In the genomic region with DNA sequence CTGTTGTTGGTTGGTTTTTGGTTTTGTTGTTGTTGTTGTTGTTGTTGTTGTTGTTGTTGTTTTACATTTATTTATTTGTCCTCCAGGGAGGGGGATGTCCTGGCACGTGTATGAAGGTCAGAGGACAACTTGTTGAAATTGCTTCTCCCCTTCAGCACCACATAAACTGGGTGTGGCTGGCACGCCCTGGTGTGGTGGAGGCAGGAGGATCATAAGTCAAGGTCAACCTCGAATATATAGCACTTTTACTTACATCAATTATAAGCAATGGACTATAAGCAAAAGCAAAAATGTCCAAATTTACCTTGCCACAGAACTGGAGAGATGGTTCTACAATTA, we compare ENCODE assay signal across 8 mouse cellular contexts. TPM values are rescaled to one million over a fixed set of nuclear protein-coding genes. Genes with fewer than 3 reads are reported as not detected.
DNase-seq lines count a peak whose midpoint lies in the region; ATAC-seq and TF ChIP-seq lines count a peak whose summit lies in the region.

No protein-coding gene starts in this region.

- H3K27me3 ChIP-seq in heart, embryonic 15.5 days: no peaks in the 10 kb centered on the region
- H3K27me3 ChIP-seq in intestine, embryonic 14.5 days (replicated peaks; ENCODE audit: control insufficient read depth, insufficient read depth, low read length): no peaks in the 10 kb centered on the region
- H3K27me3 ChIP-seq in midbrain, embryonic 16.5 days (ENCODE audit: control insufficient read depth, insufficient read depth, low read depth, low read length): no peaks in the 10 kb centered on the region

- peak overlapping the region; percentile 58 for H3K4me2 ChIP-seq in heart, embryonic 15.5 days
- peak overlapping the region; percentile 59 for H3K4me2 ChIP-seq in intestine, embryonic 14.5 days (ENCODE audit: low read length)
- H3K4me2 ChIP-seq in midbrain, embryonic 16.5 days (ENCODE audit: low read length): peak overlapping the region; percentile 48

- peaks cover 23% of the 10 kb centered on the region for H3K36me3 ChIP-seq in heart, embryonic 15.5 days
- peaks cover 25% of the 10 kb centered on the region for H3K36me3 ChIP-seq in intestine, embryonic 14.5 days (ENCODE audit: control insufficient read depth, insufficient read depth, low read length)
- H3K36me3 ChIP-seq in midbrain, embryonic 16.5 days (ENCODE audit: control insufficient read depth, insufficient read depth, low read length): peaks cover 9% of the 10 kb centered on the region

- TF ChIP-seq CTCF in cortical plate, adult 2 months (IDR thresholded peaks at IDR 0.05; ENCODE audit: extremely low read depth, insufficient read depth, low read length): no peak

- TF ChIP-seq POLR2A in cortical plate, adult 2 months (IDR thresholded peaks at IDR 0.05; ENCODE audit: extremely low read depth, insufficient read depth, low read length): no peak

- no peak overlapping the region for H3K9ac ChIP-seq in heart, embryonic 15.5 days
- H3K9ac ChIP-seq in intestine, embryonic 14.5 days (ENCODE audit: low read length): no peak overlapping the region
- no peak overlapping the region for H3K9ac ChIP-seq in midbrain, embryonic 16.5 days (ENCODE audit: low read depth, low read length)

- no peaks in the 10 kb centered on the region for H3K9me3 ChIP-seq in heart, embryonic 15.5 days (replicated peaks)
- no peaks in the 10 kb centered on the region for H3K9me3 ChIP-seq in intestine, embryonic 14.5 days (ENCODE audit: control insufficient read depth, low read length)
- H3K9me3 ChIP-seq in midbrain, embryonic 16.5 days (replicated peaks; ENCODE audit: control insufficient read depth, low read length, poor library complexity, severe bottlenecking): no peaks in the 10 kb centered on the region

- DNase-seq in heart, adult 18-20 months: no peak
- DNase-seq in intestine, embryonic 14.5 days (ENCODE audit: low spot score): no peak
- DNase-seq in urinary bladder, adult 2 months (ENCODE audit: low spot score): no peak
- DNase-seq in cerebellum, postnatal 14 days: no peak
- DNase-seq in urinary bladder, adult 18-20 months (ENCODE audit: low spot score in 2 of 2): no peak

- H3K4me1 ChIP-seq in heart, embryonic 15.5 days (replicated peaks): peaks cover 7% of the 10 kb centered on the region
- no peaks in the 10 kb centered on the region; the same call in 1 of the 2 replicates for H3K4me1 ChIP-seq in cortical plate, adult 2 months (ENCODE audit: control insufficient read depth, insufficient read depth, low read length)
- H3K4me1 ChIP-seq in intestine, embryonic 14.5 days (replicated peaks; ENCODE audit: control insufficient read depth, insufficient read depth, low read length): no peaks in the 10 kb centered on the region
- H3K4me1 ChIP-seq in midbrain, embryonic 16.5 days (ENCODE audit: control insufficient read depth, insufficient read depth, low read length): peaks cover 7% of the 10 kb centered on the region

- 68% methylated on average over 3 of the region's 3 CpGs for WGBS in heart, embryonic 15.5 days
- 71% methylated on average over 3 of the region's 3 CpGs for WGBS in intestine, embryonic 14.5 days
- 78% methylated on average over 3 of the region's 3 CpGs for whole genome bisulfite sequencing in midbrain, embryonic 16.5 days

- no peak overlapping the region for H3K27ac ChIP-seq in heart, embryonic 15.5 days
- H3K27ac ChIP-seq in cortical plate, adult 2 months (ENCODE audit: insufficient read depth, low read length): no peak overlapping the region
- H3K27ac ChIP-seq in intestine, embryonic 14.5 days (ENCODE audit: low read depth): no peak overlapping the region
- H3K27ac ChIP-seq in midbrain, embryonic 16.5 days (ENCODE audit: low read length): no peak overlapping the region

- peak overlapping the region; percentile 94 for H3K4me3 ChIP-seq in heart, embryonic 15.5 days
- peak overlapping the region; percentile 85 for H3K4me3 ChIP-seq in cortical plate, adult 2 months (ENCODE audit: insufficient read depth, low read length)
- peak overlapping the region; percentile 94 for H3K4me3 ChIP-seq in intestine, embryonic 14.5 days (ENCODE audit: low read depth, low read length)
- H3K4me3 ChIP-seq in midbrain, embryonic 16.5 days (ENCODE audit: low read depth, low read length): peak overlapping the region; percentile 82

- no peak for ATAC-seq in heart, embryonic 15.5 days (replicated peaks; ENCODE audit: insufficient number of reproducible peaks, insufficient read depth, low FRiP score, low read depth)
- peak; percentile 51 for ATAC-seq in intestine, embryonic 14.5 days (replicated peaks; ENCODE audit: low FRiP score, low TSS enrichment, low read depth)
- ATAC-seq in midbrain, embryonic 16.5 days: peak; percentile 46; the same call in 1 of the 2 replicates

RNA-seq across cellular contexts. Expression of a gene that starts 0.6 kb away (rescaled TPM):
- polyA plus RNA-seq in heart, embryonic 15.5 days (2015; fragmentation: Nextera tagmentation; extraction: Ambion mirVana): 46.1 and 48.8 TPM in 2 replicates
- total RNA-seq in heart, adult 18-20 months (2021): 10 to 100 TPM; 25.1 to 28.1 TPM
- 36.2 and 37.4 TPM in 2 replicates for polyA plus RNA-seq in cortical plate, adult 2 months (2012; rRNA removed)
- polyA plus RNA-seq in intestine, embryonic 14.5 days (2014; fragmentation: Nextera tagmentation; extraction: Ambion mirVana): 73.6 and 82.8 TPM in 2 replicates
- 82.5 and 82.7 TPM in 2 replicates for polyA plus RNA-seq in midbrain, embryonic 16.5 days (2015; fragmentation: Nextera tagmentation; extraction: Ambion mirVana)
- polyA plus RNA-seq in urinary bladder, adult 2 months (2012; rRNA removed): 38.6 and 40.0 TPM in 2 replicates

RNA-seq across cellular contexts. Expression of a gene that starts 11.2 kb away (rescaled TPM):
- polyA plus RNA-seq in heart, embryonic 15.5 days (2015; fragmentation: Nextera tagmentation; extraction: Ambion mirVana): not detected in 2 replicates
- not detected for total RNA-seq in heart, adult 18-20 months (2021)
- polyA plus RNA-seq in cortical plate, adult 2 months (2012; rRNA removed): 1.8 TPM in 2 replicates
- 0.30 TPM in 1 of 2 replicates, not detected in the other for polyA plus RNA-seq in intestine, embryonic 14.5 days (2014; fragmentation: Nextera tagmentation; extraction: Ambion mirVana)
- not detected in 2 replicates for polyA plus RNA-seq in midbrain, embryonic 16.5 days (2015; fragmentation: Nextera tagmentation; extraction: Ambion mirVana)
- polyA plus RNA-seq in urinary bladder, adult 2 months (2012; rRNA removed): not detected in 2 replicates
